Mouse (Mus musculus): ENCODE measurements around the gene Lnx2. TPM values are rescaled to one million over a fixed set of nuclear protein-coding genes. Genes with fewer than 3 reads are reported as not detected.

Lnx2 gene
- polyA plus RNA-seq, 1 experiment from 2014 or later, result 10.2 TPM

DNA sequence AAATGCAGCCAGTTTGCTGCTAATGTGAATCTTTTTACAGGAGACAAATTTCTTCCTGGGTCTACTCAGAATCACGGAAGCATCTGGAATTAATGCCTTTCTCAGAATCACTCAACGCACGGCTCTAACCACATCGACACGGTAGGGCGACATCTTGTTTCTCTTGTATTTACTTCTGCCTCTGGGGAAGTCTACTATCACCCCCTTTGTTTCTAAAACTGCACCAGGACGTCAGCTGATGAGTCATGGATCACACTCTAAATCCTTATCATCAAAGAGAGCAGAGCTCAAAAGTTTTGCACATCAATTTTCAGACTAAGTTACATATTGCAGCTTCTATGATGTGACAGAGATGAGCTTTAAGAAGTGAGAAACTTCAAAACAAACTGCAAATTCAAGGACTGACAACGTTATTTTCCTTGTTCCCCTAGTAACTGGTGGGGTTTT lies 13.1 kb downstream of the Lnx2 start:
- H3K4me3 ChIP-seq (ENCODE audit: low read depth, low read length), result no peak overlapping the region
- no peak for TF ChIP-seq CTCF (IDR thresholded peaks at IDR 0.05; ENCODE audit: low read depth)
- H3K27ac ChIP-seq (ENCODE audit: low read depth, low read length), result no peak overlapping the region
- H3K36me3 ChIP-seq (ENCODE audit: control insufficient read depth, insufficient read depth), result no peaks in the 10 kb centered on the region
- 0 out of 2 replicates have a peak, but pooled peaks cover 7% of the 10 kb centered on the region for H3K4me1 ChIP-seq (replicated peaks; ENCODE audit: control insufficient read depth, insufficient read depth, low read length)
- no peaks in the 10 kb centered on the region for H3K9me3 ChIP-seq (ENCODE audit: control insufficient read depth)
- H3K9ac ChIP-seq (ENCODE audit: low read depth, low read length), result no peak overlapping the region
- no peak overlapping the region for H3K4me2 ChIP-seq (replicated peaks; ENCODE audit: low read depth)
- no peak for ATAC-seq
- no peaks in the 10 kb centered on the region for H3K27me3 ChIP-seq (replicated peaks; ENCODE audit: control insufficient read depth, insufficient read depth, low read length)
- WGBS, result 72% methylated on average over 8 of the region's 8 CpGs

DNA sequence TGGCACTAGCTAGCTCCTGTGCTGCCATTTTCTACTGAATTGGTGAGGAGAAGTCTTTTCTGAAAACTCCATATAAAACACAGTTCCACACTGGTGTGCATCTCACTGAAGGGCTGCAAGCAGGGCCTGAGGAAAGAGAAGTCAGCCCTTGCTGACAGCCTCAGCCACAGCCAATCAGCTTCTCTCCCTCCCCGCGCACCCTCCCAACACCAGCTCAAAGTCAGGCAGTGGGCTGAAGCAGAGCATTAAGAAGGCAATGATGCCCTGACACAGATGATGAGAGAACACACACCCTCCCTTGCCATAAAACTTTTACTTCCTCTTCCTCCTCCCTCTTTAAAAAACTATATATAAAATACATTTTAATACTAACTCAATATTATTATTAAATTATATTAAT lies 16.4 kb downstream of the Lnx2 start:
- H3K4me3 ChIP-seq (ENCODE audit: low read depth, low read length), result no peak overlapping the region
- 86% methylated on average over 2 of the region's 2 CpGs for WGBS
- H3K9ac ChIP-seq (ENCODE audit: low read depth, low read length), result no peak overlapping the region
- no peak for ATAC-seq
- H3K4me2 ChIP-seq (replicated peaks; ENCODE audit: low read depth), result no peak overlapping the region
- no peaks in the 10 kb centered on the region for H3K36me3 ChIP-seq (ENCODE audit: control insufficient read depth, insufficient read depth)
- H3K4me1 ChIP-seq (replicated peaks; ENCODE audit: control insufficient read depth, insufficient read depth, low read length), result 0 out of 2 replicates have a peak, but pooled peaks cover 3% of the 10 kb centered on the region
- no peaks in the 10 kb centered on the region for H3K9me3 ChIP-seq (ENCODE audit: control insufficient read depth)
- H3K27ac ChIP-seq (ENCODE audit: low read depth, low read length), result no peak overlapping the region
- H3K27me3 ChIP-seq (replicated peaks; ENCODE audit: control insufficient read depth, insufficient read depth, low read length), result no peaks in the 10 kb centered on the region
- no peak for TF ChIP-seq CTCF (IDR thresholded peaks at IDR 0.05; ENCODE audit: low read depth)

DNA sequence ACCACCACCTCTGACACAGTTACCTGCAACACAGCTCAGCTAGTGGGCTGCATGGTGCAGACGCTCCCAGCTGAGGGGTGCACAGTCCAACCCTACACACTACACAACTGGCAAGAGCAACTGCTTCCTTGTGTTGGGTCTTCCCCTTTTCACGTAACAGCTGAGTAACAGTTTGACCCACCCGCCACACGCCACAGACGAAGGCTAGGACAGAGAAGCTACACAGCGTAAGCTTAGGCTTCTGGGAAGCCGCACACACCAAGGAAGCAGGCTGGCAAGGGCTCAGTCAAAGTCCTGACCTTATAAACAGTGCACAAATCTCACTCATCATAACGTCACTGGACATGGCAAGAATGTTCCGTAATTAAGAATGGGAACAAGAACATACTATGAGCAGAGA lies 17.1 kb downstream of the Lnx2 start:
- no peak overlapping the region for H3K4me2 ChIP-seq (replicated peaks; ENCODE audit: low read depth)
- H3K27ac ChIP-seq (ENCODE audit: low read depth, low read length), result no peak overlapping the region
- ATAC-seq, result peak; percentile 31; the same call in 1 of the 2 replicates
- 0 out of 2 replicates have a peak, but pooled peaks cover 3% of the 10 kb centered on the region for H3K4me1 ChIP-seq (replicated peaks; ENCODE audit: control insufficient read depth, insufficient read depth, low read length)
- no peaks in the 10 kb centered on the region for H3K9me3 ChIP-seq (ENCODE audit: control insufficient read depth)
- H3K36me3 ChIP-seq (ENCODE audit: control insufficient read depth, insufficient read depth), result no peaks in the 10 kb centered on the region
- no peak overlapping the region for H3K9ac ChIP-seq (ENCODE audit: low read depth, low read length)
- no peak for TF ChIP-seq CTCF (IDR thresholded peaks at IDR 0.05; ENCODE audit: low read depth)
- H3K4me3 ChIP-seq (ENCODE audit: low read depth, low read length), result no peak overlapping the region
- WGBS, result 55% methylated on average over 9 of the region's 9 CpGs
- no peaks in the 10 kb centered on the region for H3K27me3 ChIP-seq (replicated peaks; ENCODE audit: control insufficient read depth, insufficient read depth, low read length)

DNA sequence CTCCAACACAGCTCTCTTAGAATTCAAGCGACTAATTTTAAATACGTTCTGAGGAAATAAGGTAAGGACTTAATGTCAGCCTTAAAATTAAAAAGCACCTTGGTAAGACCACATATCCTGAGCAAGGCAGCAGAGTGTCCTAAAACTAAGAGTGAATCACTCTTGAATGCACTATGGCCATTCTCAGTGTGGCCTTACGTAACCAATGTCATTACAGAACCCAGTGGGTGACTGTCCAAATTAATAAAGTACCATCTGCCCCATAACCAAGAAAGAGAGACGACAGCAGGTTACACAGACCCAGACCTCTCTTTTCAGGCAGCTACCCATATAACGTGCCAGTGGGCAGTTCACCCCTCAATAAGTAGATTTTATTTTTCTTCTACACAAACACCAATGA lies 17.7 kb downstream of the Lnx2 start:
- ATAC-seq, result no peak
- 92% methylated on average over 5 of the region's 5 CpGs for WGBS
- H3K36me3 ChIP-seq (ENCODE audit: control insufficient read depth, insufficient read depth), result no peaks in the 10 kb centered on the region
- no peak for TF ChIP-seq CTCF (IDR thresholded peaks at IDR 0.05; ENCODE audit: low read depth)
- no peak overlapping the region for H3K9ac ChIP-seq (ENCODE audit: low read depth, low read length)
- no peak overlapping the region for H3K27ac ChIP-seq (ENCODE audit: low read depth, low read length)
- no peaks in the 10 kb centered on the region for H3K9me3 ChIP-seq (ENCODE audit: control insufficient read depth)
- no peak overlapping the region for H3K4me2 ChIP-seq (replicated peaks; ENCODE audit: low read depth)
- H3K4me3 ChIP-seq (ENCODE audit: low read depth, low read length), result no peak overlapping the region
- no peaks in the 10 kb centered on the region for H3K27me3 ChIP-seq (replicated peaks; ENCODE audit: control insufficient read depth, insufficient read depth, low read length)
- H3K4me1 ChIP-seq (replicated peaks; ENCODE audit: control insufficient read depth, insufficient read depth, low read length), result 0 out of 2 replicates have a peak, but pooled peaks cover 3% of the 10 kb centered on the region

DNA sequence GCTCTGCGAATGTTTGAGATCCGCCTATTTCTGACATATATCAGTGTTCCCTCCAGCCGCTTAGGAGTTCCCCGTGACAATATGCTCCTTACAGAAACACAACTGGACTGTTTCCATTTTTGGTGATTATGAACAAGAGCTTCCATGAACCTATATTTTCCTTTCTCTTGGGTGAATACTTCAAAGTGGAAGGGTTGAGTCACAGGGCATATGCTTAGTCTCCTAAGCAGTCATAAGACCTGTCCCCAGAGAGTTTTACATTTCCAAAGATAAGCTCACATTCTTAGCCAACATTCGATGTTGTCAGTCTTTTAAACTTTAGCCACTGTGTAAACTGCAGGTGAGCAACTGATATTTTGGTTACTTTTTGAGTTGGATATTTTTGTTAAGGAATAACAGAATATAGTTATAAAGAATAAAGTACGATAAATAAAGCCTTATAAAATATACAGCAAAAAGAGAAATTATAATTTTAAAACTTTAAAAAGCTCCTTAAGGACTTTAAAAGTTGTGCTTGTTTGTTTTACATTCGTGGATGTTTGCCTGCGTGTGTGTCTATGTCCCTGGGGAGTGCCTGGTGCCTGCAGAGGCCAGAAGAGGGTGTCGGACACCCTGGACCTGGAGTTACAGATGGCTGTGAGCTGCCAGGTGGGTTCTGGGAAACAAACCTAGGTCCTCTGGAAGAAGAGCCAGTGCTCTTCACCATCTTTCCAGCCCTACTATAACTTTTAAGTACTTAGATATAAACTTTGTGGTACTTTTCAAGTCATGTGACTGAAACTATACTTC lies 18.6 kb downstream of the Lnx2 start:
- Histone ChIP-seq H3K27me3 (replicated peaks; ENCODE audit: control insufficient read depth, insufficient read depth, low read length) (no peaks in the 10 kb centered on the region), H3K9ac (ENCODE audit: low read depth, low read length) (no peak overlapping the region), H3K4me3 (ENCODE audit: low read depth, low read length) (no peak overlapping the region), H3K27ac (ENCODE audit: low read depth, low read length) (no peak overlapping the region), H3K36me3 (ENCODE audit: control insufficient read depth, insufficient read depth) (no peaks in the 10 kb centered on the region), H3K4me1 (replicated peaks; ENCODE audit: control insufficient read depth, insufficient read depth, low read length) (0 out of 2 replicates have a peak, but pooled peaks cover 3% of the 10 kb centered on the region), H3K9me3 (ENCODE audit: control insufficient read depth) (no peaks in the 10 kb centered on the region), H3K4me2 (replicated peaks; ENCODE audit: low read depth) (no peak overlapping the region; the same call in 1 of the 2 replicates)
- no peak for ATAC-seq
- 34% methylated on average over 9 of the region's 9 CpGs for WGBS
- no peak for TF ChIP-seq CTCF (IDR thresholded peaks at IDR 0.05; ENCODE audit: low read depth)

DNA sequence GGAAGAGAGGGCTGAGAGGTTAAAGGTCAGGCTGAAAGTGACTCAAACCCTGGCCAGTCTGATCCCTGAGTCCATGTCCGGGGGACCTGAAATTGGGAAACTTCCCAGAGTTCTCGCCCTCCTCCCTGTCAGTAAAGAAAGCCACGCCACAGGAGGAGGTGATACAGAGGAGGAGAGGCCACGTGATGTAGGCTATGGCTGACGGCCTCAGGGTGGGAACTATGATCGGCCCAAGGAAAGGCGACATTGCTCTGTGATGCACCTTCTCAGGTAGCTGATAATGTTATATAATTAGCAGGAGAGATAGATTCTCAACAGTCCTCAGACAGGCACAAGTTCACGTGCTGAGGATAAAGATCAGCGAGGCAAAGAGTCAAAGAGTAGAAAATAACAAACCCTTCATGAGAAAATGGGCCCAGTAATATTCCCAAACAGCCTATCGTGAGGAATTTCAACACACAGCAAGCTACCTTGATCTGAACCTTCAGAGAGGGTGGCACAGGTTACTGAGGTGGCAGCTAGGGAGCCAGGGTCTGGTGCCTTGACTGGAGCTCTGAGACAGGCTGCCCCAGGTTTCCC lies 19.6 kb downstream of the Lnx2 start:
- Histone ChIP-seq H3K4me1 (replicated peaks; ENCODE audit: control insufficient read depth, insufficient read depth, low read length) (0 out of 2 replicates have a peak, but pooled peaks cover 3% of the 10 kb centered on the region), H3K36me3 (ENCODE audit: control insufficient read depth, insufficient read depth) (no peaks in the 10 kb centered on the region), H3K9ac (ENCODE audit: low read depth, low read length) (no peak overlapping the region), H3K4me2 (replicated peaks; ENCODE audit: low read depth) (no peak overlapping the region; the same call in 1 of the 2 replicates), H3K27me3 (replicated peaks; ENCODE audit: control insufficient read depth, insufficient read depth, low read length) (no peaks in the 10 kb centered on the region), H3K9me3 (ENCODE audit: control insufficient read depth) (no peaks in the 10 kb centered on the region), H3K4me3 (ENCODE audit: low read depth, low read length) (no peak overlapping the region), H3K27ac (ENCODE audit: low read depth, low read length) (no peak overlapping the region)
- ATAC-seq, result no peak
- TF ChIP-seq CTCF (IDR thresholded peaks at IDR 0.05; ENCODE audit: low read depth), result no peak
- whole genome bisulfite sequencing, result 53% methylated on average over 10 of the region's 10 CpGs

Data from intestine, postnatal 0 days (tissue).